Mouse (Mus musculus): Measurements from ENCODE around the gene Unc93b1. TPM values are rescaled to one million over a fixed set of nuclear protein-coding genes. Genes with fewer than 3 reads are reported as not detected.
"Not testable (repeated sequence)": the region's sequence is repeated elsewhere in the genome, so short reads cannot be mapped to it uniquely, and the experiment has no call there.

Unc93b1 gene
- total RNA-seq, 2 experiments from 2014 or later = 15.0 to 16.3 TPM

DNA sequence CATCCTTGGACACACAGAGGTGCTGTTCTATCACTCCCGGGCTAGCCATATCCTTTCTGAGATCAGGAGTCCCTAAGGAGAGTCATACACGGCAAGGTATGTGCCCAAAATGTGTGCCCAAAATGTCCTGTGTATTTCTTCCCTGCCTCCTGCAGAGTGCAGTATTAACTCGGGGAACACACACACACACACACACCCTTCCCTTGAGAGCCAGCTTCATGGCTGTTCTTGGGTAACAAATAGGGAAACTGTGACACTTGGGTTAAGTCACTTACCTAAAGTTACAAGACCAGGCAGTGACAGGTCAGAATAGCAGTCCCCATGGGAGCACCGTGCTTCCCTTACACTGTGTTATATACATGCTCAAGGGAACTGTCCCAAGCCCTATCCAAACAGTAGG lies 29.0 kb downstream of the Unc93b1 start:
- DNase-seq (ENCODE audit: extremely low spot score in 1 of 2, low spot score in 2 of 2) = no peak
- intact Hi-C loops (cut with DNase I) = no loop called here

DNA sequence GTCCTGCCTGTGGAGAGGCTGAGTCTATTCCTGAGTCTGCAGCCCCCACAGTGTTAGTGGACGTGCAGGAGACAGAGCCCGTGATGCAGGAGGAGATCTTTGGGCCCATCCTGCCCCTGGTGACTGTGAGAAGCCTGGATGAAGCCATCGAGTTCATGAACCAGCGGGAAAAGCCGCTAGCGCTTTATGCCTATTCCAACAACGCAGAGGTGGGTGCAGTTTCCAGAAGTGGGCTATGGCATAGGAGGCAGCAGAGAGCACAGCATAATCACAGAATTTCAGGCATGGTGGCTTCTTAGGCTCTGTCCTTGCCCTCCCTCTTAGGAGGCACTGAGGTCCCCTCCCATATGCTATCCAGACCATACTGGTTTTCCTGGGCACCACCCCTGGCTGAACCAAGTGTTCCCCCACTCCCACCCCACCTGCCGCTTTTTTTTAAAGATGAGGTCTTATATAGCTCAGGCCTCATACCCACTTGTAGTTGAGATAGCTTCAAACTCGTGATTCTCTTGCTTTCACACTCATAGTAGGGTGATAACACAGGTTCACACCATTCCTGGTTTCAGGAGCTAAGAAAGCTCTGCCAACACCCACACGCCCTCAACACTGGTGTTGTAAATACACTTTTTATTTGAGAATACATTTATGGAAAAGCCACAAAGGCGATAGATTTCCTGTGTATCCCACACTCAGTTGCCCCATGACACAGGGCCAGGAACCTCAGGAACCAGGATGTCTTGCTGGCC lies 31.5 kb downstream of the Unc93b1 start:
- DNase-seq (ENCODE audit: extremely low spot score in 1 of 2, low spot score in 2 of 2) = no peak
- intact Hi-C loops (cut with DNase I) = no loop called here

DNA sequence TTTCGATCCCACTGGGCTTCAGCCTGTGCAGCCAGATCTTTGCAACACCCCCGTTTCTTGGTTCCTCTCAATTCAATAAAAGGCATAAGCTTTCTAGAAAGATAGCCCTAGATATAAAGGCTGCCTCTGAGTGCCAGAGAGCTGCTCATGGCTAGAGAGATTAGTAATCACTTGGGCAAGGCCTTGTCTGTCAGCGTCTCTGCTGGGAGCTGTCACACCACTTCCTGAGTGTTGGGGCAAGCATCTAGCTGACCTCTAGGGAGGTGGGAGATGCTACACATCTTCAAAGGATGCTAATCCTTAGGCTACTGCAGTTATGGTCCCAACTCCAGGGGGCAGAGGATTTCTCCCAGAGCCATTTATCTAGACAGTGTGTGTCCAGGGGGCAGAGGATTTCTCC lies 32.3 kb downstream of the Unc93b1 start:
- intact Hi-C loops (cut with DNase I) = no loop called here
- DNase-seq (ENCODE audit: extremely low spot score in 1 of 2, low spot score in 2 of 2) = no peak

DNA sequence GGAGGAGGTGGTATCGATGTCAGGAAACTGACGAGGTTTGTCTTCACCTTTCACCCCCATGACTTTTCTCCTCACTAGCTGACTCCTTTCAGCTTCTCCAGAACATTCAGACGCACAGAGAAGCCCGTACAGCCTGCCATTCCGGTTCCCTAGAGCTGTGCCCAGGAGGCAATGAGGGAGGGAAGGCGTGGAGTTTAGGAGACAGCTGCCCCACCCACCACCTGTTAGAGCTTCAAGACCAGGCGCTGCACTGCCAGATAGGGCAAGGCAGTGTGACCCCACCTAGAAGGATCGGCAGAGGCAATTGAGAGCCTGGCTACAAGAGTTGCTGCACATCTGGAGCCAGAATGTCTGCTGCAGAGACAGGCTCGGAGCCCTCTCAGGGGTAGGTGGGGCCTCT lies 37.2 kb downstream of the Unc93b1 start, which contains the start of gene Aldh3b2:
TSS of gene Aldh3b2 (plus strand) at position 100 of the 400 bp plus-strand sequence.
- intact Hi-C loops (cut with DNase I) = no loop called here
- DNase-seq (ENCODE audit: extremely low spot score in 1 of 2, low spot score in 2 of 2) = no peak

DNA sequence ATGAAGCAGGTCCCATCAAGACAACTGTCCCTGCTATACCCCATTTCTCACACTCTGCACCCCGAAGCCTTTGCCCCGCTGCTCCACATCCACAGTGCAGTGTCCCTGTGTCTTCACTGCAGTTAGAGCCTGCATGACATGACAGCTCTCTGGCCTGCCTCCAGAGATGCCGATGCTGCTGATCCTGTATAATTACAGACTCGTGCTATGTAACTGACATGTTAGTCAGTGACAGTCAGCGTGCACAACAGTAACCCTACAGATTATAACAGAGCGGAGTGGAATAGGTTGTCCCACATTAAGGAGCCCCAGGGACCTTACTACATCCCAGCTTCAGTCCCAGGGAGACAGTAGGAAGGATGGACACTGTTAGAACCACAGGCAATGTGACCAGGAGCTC lies 39.6 kb downstream of the Unc93b1 start:
- not testable (repeated sequence) for DNase-seq (ENCODE audit: extremely low spot score in 1 of 2, low spot score in 2 of 2)

DNA sequence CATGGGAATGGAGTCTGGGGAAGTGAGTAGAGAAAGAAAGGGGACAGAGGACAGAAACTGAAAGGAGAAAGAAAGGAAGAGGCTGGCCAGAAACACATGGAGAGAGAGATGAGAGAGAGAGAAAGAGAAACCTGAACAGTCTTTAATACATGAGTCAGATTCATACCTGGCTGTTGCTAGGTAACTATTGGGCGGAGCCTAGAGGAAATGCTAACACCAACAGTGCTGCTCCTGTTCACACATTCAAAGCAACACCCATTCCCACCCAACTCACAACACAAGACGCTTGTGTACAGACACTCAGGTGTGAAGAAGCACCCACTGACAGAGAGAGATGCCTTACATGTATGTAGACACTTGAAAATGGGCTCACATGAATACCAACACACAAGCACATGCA lies 40.9 kb downstream of the Unc93b1 start:
- intact Hi-C loops (cut with DNase I) = no loop called here

More for the DNA sequence above, 39.6 kb downstream of the Unc93b1 start:
- intact Hi-C loops (cut with DNase I) = not testable (repeated sequence)

DNA sequence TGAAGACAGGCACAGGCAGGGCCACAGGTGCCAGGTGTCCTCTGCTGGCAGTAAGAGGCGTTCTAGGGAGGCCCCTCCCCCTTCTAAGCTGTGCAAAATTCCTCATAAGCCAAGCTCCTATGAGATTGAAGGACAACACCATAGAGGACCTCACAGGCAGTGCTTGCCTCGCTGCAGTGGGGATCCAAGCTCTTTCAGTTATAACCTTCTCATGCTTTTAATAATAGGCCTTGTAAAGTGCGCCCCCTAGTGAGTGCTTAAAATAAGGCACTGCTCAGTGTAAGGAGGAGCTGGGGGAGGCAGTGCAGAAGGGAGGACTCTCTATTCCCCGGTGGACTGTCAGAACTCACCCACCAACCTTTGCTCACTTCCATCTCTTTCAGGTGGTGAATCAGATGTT lies 45.3 kb downstream of the Unc93b1 start:
- intact Hi-C loops (cut with DNase I) = loop anchor here (5.0 kb wide), 1 partner anchor 33 kb away; no protein-coding TSS in a partner anchor
- DNase-seq (ENCODE audit: extremely low spot score in 1 of 2, low spot score in 2 of 2) = peak; percentile 78 to 82

More for the DNA sequence above, 40.9 kb downstream of the Unc93b1 start:
- no peak for DNase-seq (ENCODE audit: extremely low spot score in 1 of 2, low spot score in 2 of 2)

DNA sequence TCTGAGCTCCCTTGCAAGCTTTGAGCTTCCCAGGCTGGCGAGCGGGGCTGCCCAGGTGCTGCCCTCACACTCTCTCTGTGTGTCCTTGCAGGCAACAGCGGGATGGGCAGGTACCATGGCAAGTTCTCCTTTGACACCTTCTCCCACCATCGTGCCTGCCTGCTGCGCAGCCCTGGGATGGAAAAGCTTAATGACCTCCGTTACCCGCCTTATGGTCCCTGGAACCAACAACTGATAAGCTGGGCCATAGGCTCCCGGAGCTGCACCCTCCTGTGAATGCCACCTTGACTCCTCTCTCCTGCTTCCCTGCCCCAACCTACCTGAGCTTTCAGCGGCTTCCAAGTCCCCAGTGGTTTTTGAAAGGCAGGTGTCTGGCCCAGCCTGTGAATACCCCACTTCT lies 45.9 kb downstream of the Unc93b1 start:
- DNase-seq (ENCODE audit: extremely low spot score in 1 of 2, low spot score in 2 of 2) = no peak
- intact Hi-C loops (cut with DNase I) = loop anchor here (5.0 kb wide), 1 partner anchor 34 kb away; no protein-coding TSS in a partner anchor

DNA sequence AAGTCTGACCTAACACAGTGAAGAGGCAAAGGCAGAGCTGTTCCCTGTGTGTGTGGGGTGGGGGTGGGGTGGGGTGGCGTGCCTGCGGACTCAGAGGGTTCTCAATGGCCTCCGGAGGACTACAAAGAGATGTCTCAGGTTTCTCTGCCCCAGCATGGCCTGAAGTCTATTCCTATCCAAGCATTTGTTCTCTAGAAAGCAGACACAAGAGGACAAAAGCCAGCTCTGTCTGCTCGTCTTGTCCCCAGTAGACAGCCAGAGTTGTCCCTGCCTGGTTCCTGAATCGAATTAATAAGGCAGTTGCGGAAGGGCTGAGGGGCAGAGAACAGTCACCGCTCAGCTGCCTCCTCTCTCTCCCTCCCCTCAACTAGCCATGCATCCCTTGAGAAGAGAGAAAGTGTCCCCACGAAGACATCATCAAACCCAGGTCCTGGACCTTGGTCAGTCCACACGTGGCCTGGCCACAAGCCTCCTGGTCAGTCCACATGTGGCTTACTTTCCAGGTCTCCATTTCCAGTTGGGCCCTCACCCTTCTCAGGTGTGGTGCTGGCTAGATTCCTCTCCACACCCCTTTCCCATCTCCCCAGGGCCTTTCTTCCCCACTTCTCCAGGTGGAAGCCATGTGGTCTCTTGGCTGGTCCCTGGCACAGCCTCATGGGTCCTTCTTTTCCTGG lies 48.7 kb downstream of the Unc93b1 start:
- no peak for DNase-seq (ENCODE audit: extremely low spot score in 1 of 2, low spot score in 2 of 2)
- intact Hi-C loops (cut with DNase I) = loop anchor here (5.0 kb wide), 1 partner anchor 36 kb away; no protein-coding TSS in a partner anchor

DNA sequence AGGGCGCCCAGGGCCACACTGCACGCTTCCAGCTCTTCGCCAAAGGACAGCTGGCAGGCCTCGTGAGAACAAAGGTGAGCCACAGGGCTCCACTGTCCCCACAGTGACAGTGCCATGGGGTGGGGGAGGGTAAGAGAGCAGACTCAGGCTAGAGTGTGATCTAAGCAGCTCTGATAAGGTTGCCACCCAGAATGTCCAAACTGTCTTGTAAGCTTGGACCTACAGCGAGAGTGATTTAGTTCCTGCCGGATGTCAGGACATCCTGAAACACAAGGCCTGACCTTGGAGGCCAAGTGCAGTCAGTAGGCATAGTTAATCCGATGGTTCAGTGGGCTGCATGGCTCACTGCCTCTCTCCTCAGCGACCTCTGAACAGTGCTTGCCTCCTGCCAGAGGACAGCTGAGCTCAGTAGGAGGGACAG lies 50.3 kb downstream of the Unc93b1 start:
- intact Hi-C loops (cut with DNase I) = no loop called here
- no peak for DNase-seq (ENCODE audit: extremely low spot score in 1 of 2, low spot score in 2 of 2)

DNA sequence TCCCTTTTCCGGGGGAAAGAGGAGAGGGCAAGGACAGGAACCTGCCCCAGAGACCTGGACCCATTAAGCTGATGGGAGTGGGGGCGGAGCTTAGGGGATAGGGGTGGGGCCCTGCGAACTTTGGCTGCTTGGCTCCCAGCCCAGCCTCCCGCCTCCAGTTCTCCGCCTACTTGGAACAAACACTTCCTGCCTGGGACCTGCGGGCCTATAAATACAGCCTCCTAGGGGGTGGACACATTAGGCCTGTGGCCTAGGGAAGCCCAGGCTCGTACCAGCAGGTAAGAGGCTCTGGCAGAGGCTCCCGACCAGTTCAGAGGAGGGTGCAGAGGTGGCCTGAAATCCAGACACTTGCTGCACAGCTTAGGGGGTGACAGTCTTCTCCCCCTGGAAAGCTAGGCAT lies 51.3 kb downstream of the Unc93b1 start, which contains the start of gene Acy3:
TSS of gene Acy3 (plus strand) at position 237 of the 400 bp plus-strand sequence.
- DNase-seq (ENCODE audit: extremely low spot score in 1 of 2, low spot score in 2 of 2) = peak in 1 of 2 experiments; percentile 88
- intact Hi-C loops (cut with DNase I) = no loop called here

DNA sequence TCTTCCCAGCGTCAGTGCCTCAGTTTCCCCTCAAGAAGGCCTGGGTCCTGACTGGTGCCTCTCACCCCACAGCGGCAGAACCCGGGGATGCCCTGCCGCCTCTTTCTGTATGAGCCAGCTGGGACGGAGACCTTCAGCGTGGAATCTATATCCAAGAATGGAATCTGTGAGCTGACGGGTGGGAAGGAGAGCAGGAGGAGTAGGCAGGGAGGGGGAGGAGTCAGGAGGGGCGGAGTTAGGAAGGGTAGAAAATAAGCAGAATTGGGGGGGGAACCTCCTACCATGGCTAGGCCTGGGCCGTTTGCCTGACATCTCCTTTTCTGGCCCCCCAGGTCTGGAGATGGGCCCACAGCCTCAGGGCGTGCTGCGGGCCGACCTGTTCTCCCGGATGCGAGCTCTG lies 53.1 kb downstream of the Unc93b1 start:
- no peak for DNase-seq (ENCODE audit: extremely low spot score in 1 of 2, low spot score in 2 of 2)
- intact Hi-C loops (cut with DNase I) = no loop called here

DNA sequence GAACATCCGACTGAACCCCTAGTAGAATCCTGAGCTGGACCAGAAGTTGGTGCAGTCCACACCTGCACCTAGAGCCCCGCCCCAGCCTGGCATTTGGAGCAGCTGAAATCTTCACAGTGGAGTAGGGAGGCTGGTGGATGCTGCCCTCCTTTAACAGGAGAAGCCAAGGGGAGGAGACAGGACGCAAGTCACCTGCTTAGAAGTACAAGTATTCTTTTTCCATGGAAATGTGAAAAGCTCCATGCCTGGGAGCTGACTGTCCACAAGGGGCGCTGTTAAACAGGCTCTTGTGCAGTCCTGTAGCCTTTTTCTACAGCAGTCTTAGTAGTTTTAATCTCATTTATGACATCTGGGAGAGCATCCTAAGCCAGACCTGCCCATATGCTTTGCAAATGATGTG lies 53.8 kb downstream of the Unc93b1 start:
- intact Hi-C loops (cut with DNase I) = no loop called here
- no peak for DNase-seq (ENCODE audit: extremely low spot score in 1 of 2, low spot score in 2 of 2)

DNA sequence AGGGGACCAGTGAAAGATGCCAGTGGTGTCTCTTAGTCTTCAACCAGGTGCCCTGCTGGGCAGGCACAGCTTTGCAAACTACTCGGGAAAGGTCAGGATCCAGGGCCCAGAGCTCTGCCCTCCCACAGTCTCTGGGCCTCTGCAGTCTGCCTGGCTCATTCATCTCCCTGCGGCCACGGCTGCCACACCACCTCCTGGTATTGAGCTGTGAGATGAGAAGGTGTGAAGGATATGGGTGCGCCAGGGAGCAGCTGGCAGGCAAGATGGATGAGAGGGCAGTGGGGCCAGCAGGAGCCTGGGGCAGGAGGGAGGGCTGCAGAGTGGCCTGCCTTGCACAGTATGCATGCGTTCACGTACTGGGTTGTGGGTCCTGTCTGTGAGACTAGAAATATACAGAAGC lies 55.8 kb downstream of the Unc93b1 start:
- DNase-seq (ENCODE audit: extremely low spot score in 1 of 2, low spot score in 2 of 2) = no peak
- intact Hi-C loops (cut with DNase I) = no loop called here

DNA sequence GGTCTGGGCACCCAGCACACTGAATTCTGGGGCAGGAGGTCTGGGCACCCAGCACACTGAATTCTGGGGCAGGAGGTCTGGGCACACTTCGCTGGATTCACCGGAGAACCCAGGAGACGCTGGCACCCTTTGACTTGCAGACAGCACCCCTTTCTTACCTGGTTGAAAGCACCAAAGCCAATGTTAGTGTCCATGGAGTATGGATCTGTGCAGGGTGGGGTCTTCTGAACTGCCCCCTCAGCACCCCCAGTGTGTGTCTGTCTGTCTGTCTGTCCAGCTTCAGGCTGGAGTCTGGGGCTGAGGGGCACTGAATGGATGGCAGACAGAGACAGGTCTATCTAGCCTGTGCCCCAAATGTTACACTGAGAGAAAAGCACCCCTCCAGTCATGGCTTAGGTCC lies 56.6 kb downstream of the Unc93b1 start:
- no peak for DNase-seq (ENCODE audit: extremely low spot score in 1 of 2, low spot score in 2 of 2)
- intact Hi-C loops (cut with DNase I) = no loop called here

DNA sequence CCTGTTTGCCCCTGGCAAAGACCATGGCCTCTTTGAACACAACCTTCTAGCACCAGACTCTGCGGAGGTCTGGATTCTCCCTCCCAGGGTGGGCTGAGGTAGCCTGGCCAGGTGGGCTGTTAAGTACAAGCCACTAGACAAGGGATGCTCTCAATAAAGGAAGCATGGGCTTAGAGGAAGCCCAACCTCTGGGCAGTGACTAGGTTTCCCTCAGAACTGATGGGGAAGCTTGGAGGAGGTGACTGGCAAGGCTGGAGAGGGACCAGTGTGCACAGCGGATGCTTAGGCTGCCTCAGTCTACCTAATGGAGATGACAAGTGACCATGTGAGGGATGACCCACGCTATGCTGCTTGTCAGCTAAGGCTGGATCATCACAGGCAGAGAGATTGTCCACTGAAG lies 57.0 kb downstream of the Unc93b1 start:
- no peak for DNase-seq (ENCODE audit: extremely low spot score in 1 of 2, low spot score in 2 of 2)
- intact Hi-C loops (cut with DNase I) = no loop called here

DNA sequence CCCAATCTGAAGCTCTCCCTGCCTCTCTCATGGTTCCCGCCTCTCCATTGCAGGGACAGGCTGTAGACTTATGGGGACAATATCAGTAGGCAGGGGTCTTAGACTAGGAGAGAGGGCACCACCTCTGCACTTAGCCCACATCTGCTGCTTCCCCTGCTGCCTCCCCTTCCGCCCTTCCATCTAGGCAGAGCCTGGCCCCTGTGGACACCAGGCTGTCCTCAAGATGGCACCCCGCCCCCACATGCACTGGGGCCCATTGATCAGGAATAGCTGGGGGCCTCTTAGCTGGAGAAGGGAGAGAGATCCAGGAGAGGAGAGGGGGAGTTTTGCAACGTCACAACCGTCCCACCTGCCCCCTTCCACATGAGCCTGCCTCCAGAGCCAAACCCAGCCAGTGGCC lies 57.4 kb downstream of the Unc93b1 start, which contains the start of gene Tbx10:
TSS of gene Tbx10 (plus strand) at position 337 of the 400 bp plus-strand sequence.
- intact Hi-C loops (cut with DNase I) = no loop called here
- DNase-seq (ENCODE audit: extremely low spot score in 1 of 2, low spot score in 2 of 2) = no peak

DNA sequence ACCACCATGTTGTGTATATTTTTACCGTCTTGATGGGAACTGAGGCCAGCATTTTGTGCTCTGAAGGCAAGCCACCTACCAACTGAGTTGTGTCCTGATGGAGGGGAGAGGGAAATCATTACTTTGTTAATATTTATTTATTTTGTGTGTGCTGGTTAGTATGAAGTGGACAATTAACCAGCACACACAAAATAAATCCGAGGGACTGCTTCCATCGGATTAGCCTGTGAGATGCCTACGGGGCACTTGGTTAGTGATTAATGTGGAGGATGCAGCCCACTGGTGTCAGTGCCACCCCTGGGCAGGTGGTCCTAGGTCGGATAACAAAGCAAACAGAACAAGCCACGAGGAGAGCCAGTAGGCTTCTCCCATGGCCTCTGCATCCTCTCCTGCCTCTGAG lies 59.9 kb downstream of the Unc93b1 start:
- intact Hi-C loops (cut with DNase I) = no loop called here
- DNase-seq (ENCODE audit: extremely low spot score in 1 of 2, low spot score in 2 of 2) = no peak

DNA sequence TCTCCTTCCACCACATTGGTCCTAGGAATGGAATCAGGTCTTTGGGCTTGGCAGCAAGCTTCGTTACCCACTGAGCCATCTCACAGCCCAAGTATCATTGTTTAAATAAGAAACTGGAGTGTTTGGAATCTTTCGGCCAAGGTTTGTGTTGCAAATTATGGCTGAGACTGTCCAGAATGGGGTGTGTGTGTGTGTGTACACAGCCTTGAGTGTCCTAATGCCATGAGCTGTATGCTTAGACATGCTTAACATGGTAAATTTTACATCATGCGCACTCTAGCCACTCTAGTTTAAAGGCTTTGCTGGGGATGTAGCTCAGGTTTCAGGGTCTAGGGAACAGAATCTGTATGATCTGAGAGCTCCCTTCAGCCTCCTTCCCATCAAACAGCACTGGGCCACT lies 60.5 kb downstream of the Unc93b1 start:
- DNase-seq (ENCODE audit: extremely low spot score in 1 of 2, low spot score in 2 of 2) = no peak
- intact Hi-C loops (cut with DNase I) = no loop called here

DNA sequence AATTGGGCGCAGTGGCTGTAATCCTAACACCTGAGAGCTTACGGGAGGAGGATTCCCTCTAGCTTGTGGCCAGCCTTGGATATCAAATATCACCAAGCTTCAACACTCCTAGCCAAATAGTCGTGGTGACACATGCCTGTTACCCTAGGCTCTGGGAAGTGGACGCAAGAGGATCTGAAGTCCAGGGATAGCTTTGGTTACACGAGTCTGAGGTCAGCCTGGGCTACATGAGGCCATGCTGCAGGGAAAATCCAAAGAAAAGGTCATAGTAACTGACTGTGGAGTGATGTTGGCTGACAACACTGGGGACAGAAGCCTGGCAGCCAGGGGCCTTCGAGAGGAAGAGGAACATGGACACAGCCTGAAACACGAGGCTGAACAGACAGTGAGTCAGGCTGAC lies 61.1 kb downstream of the Unc93b1 start:
- intact Hi-C loops (cut with DNase I) = no loop called here
- no peak for DNase-seq (ENCODE audit: extremely low spot score in 1 of 2, low spot score in 2 of 2)

Data from left cerebral cortex, postnatal 10 days (tissue).